Mouse (Mus musculus) neural tube, embryonic 10.5 days (tissue): Measurements from ENCODE around the gene Sepsecs.

Experiments
- DNase-seq: peaks from one replicate; pipeline ENCODE4 v3.0.0-alpha.2; 2017; ENCODE audit warnings: low spot score; ENCODE audit errors: extremely low spot score

Gene Sepsecs

GRCm38 (mm10) chr5:52643947-52644840 is 25.3 kb downstream of the Sepsecs start:
- no peak for DNase-seq

DNA sequence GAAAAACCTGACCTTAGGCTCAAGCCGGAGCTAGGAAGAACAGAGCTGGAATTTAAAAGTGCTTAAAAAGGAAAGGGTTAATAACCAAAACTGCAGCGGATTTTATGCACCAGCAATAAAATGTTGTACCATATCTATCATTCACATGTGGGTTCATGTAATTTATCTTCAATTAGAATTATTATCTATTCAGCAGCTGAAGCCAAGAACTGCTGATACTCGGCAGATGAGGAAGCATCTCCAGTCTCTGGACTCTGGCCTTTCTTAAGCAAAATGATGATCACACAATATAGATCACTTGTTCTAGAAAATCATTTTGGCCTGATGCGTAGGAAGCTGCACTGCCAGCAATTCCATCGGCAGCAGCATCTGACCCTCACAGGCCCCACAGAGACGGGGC is 27.8 kb downstream of the Sepsecs start:
- DNase-seq = no peak

- DNase-seq = no peak
These were observed 30.6 kb downstream of the Sepsecs start for GRCm38 (mm10) chr5:52638916-52639315.

DNA sequence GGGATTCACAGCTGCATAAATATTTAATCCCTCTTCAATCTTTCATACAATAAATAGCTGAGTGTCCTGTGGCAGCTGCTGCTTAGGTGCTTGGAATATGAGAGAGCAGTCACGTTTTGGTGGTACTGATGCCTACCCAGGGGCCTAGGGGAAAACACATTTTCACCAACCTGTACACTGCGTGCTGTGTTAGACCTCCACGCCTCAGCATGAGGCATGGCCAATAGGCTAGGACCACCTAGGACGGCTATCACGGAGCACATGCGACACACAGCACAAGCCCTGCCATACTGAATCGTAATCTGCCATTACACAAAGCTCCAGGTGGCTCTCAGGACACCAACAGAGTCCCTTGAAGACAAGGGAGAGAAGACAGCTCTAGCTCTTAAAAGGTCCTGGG is 31.5 kb downstream of the Sepsecs start:
- DNase-seq = no peak

DNA sequence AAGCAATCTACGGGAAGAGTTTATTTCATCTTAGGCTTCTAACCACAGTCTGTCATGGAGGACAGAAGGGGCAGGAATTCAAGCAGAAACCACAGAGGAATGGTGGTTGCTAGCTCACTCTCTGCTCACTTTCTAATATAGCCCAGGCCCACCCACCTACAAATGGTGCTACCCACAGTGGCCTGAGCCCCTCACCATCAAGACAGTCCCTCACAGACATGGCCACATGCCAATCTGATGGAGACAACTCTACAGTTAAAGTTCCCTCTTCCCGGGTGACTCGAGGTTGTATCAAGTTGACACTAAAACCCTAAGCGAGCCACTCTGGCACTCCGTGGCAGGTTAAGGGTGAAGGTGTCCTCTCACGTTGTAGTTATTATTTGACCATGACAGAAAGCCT is 32.6 kb downstream of the Sepsecs start:
- DNase-seq = no peak

DNA sequence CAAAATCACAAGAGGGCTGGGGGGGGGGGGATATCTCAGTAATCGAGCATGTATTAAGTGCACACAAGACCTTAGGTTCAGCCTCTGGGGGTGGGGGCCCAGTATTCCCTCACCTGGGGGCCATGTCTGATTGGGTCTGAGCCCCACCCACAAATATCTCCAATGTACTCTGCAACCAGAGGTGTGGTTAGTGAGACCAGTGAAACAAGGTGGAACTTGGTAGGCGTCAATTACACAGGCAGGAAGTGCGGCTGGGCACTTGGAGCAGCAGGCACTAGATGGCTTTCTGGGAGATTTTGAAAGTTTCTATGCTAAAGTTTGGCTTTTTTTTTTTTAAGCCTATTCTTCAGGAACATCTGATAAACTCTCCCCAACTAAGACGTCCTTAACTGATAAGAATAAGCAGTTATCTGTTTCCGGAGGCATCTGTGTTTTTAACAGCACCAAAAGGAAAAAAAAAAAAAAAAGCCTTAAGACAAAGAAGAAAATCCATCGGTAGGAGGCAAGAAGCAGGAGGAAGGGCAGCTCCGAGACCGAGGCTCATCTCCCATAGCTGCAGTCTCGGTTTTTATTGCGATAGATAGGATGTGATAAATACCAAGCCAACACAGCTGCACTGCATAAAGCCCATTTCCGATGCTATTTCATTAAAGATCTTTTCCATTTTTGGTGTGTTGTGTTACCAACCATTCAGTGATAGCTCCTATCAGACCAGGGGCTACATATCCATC is 33.3 kb downstream of the Sepsecs start:
- DNase-seq = no peak

DNA sequence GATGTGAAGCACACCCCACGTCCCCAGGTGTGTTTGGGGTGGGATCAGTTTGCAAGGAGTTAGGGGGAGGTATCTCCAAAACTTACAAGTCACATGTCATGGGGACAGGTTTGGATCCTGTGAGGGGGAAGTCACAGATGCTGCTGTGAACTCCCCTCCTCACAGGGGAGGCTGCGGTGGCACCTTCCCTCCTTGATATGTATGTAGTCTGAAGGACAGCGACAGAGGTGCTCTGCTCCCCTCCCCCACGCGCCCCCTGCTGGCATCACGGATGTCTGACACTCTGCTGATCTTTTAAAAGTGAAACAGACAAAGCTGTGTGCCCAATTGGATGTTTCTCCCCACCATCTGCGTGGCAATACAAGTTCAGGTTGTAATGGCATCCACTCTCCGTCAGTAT is 35.5 kb downstream of the Sepsecs start:
- peak; percentile 49 for DNase-seq

DNA sequence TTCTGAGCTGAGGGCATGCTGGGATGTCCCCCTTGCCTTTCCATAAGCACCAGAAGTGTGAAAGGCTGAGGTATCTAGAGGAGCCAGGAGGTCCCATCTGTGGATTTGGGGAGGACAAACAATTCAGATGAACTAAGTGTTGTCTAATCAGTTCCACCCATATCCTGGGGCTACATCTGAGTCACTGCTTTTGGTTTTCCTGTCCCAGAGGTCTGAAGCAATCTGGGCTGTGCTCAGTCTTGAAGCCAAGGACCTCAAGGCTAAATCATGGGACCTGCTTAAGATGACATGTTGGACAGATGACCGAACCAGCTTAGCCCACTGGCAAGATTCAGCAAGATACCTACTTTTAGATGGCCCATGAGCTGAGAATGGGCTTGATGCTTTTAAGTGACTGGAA is 39.0 kb downstream of the Sepsecs start:
- DNase-seq = no peak

DNA sequence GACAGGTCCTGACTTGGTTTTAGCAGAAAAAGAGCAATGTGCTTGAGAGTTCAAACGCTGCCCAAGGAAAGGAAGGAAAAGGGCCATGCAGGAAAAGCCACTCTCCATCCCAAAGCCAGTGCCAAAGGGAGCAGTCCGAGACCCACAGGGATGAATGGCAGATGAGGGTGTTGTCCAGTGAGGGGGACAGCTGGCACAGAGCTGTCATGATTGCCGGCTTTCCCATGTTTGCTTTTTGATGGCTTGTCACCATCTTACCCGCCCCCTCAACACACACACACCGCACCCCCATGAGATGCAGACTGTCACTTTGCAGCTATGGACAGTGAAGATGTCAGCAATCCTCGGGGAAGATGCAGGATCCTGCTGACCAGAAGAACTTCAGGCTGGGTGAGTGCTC is 40.3 kb downstream of the Sepsecs start:
- no peak for DNase-seq

- no peak for DNase-seq
These were observed 40.7 kb downstream of the Sepsecs start for GRCm38 (mm10) chr5:52628783-52629182.

DNA sequence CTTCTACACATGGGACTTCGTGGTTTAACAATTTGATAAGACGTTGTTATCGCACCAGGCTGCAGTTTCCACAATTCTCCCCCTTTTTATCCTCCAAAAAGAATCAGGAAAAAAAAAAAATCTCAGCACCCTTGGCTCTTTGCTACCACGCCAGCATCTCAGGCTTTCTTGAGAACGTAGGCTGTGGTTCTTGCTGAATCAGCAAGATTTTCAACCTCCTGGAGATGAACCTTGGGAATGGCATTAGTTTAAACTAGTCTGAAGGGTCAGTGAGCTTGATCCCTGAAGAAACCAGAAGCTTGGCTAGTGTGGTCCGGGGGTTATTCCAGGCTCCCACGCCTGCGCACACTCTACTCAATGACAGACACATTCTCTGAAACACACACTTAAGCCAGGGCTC is 41.8 kb downstream of the Sepsecs start:
- DNase-seq = no peak

GRCm38 (mm10) chr5:52626092-52626491 is 43.4 kb downstream of the Sepsecs start:
- no peak for DNase-seq

- no peak for DNase-seq
These were observed 44.6 kb downstream of the Sepsecs start for GRCm38 (mm10) chr5:52624956-52625355.

DNA sequence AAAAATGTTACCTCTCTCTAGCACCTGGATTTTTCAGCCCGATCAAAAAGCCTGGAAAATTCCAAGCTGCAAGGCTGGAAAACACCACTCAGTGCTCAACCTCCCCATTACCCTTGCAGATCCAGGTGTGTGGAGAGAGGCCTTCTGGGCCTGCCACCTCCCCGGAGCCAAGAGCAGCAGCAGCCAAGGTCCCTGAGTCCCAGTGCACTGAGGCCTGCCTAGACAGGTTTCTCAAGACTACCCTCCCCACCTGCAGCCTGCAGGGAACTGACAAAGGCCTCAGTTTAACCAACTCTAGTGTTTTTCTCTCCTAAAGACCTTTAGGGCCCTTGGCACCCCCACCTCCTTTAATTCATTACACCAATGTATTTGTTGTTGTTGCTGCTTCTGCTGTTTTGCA is 46.4 kb downstream of the Sepsecs start:
- no peak for DNase-seq

DNA sequence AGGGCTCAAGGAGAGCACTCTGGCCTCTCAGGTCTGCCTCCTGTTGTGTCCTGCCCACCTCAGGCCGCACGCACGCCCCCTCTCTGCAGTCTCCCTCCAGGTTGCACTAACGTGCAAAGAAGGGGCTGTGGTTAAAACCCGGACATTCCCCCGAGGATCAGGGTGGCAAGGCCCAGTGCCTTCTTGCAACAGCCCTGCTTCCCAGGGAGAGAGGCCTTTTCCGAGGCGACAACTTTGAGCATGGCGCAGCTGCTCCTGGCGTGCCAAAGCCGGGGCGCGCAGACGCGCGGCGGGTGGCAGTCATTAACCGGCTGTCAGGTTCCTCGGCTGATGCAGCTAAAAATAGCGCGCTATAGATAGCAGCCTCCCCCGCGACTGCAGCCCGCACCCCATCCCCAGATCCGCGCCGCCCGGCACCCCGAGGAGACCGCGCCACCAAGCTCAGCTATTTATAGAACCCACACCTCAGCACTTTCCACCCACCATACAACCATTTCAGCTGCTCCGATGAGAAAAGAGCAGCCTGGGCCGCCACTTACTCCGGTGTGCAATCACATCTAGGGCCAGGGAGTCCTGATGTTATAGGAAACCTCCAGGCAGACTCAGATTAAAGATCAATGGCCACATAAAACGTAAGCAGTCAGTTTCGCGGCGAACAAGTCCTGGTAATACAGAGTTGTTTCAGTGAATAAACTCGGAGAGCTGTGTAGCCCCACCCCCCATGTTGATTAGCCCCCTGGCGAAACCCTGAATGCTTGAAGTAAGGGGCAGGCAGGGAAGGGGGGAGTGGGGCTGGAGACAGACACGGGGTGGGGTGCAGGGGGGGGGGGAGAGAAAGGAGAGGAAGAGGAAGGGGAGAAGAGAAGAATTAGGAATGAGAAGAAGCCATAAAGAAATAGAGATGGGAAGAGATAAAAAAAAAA is 50.9 kb downstream of the Sepsecs start:
- peak; percentile 55 for DNase-seq

DNA sequence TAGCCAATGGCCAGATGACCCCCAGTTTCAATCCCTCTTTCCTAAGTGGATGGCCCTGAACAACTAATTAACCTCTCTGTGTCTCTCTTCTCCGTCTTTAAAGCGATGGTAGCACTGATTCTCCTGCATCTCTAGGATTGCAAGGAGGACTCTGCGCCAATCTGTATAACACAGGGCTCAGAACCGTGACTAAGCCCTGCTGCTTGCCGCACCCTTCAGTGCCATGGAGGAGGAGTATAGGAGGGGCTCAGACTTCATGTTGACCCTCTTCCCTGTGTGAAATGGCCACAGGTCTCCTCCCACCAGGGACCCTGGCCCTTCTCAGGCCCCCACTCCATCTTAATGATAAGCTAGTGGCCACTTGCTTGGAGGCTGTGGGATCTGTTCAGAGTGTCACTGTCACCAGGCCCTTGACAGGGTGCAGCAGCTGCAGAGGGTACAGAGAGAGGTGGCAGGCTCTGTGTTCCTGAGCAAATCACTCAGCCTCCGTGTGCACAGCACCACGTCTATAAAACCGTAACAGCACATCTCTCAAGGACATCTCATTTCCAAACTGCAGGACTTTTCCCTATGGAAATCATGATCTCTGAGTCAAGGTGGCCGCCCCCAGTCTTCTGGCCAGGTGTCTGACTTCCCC is 51.7 kb downstream of the Sepsecs start:
- no peak for DNase-seq

- peak; percentile 23 for DNase-seq
These were observed 53.0 kb downstream of the Sepsecs start for GRCm38 (mm10) chr5:52616549-52616948.

- DNase-seq = no peak
These were observed 54.1 kb downstream of the Sepsecs start for GRCm38 (mm10) chr5:52615421-52615820.

GRCm38 (mm10) chr5:52614686-52615085 is 54.8 kb downstream of the Sepsecs start:
- no peak for DNase-seq

DNA sequence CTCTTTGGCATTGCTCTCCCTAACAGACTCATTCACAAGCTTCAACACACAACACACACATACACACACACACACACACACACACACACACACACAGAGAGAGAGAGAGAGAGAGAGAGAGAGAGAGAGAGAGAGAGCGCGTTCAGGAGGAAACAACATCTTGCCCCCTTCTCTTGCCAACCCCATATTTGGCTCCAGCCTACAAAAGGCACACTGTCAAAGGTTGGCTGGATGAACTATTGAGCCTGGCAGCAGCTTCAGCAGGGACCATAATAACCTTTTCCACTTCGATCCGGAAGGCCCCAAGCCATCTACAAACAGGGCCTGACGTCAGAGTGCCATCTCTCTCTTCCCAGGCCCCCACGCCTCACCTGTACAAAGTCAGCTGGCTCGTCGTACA is 56.7 kb downstream of the Sepsecs start:
- no peak for DNase-seq

DNA sequence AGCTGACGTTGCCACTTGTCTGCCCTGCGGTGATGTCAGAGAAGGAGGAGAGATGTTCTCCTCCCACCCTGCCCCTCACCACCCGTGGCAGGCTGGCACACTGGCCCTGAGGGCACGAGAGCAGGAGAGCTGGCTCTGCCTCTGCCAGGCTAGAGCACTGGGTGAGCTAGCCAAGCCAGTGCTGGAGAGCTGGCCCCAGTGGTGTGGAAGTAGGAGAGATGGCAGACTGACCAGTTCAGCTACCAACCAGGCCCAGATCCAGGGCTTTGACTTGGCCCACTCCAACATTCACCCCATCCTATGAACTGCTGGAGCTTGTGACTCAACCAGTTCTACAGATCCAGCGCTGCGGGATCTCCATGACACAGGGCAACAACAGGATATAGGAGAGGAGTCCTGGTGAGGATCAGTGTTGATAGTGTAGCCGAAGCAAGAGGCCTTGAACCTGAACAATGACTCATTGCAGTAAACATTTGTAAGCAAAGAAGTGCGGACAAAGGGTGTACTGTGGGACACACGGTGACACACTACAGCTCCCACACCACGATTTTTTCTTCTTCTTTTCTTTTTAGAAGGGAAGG is 58.1 kb downstream of the Sepsecs start:
- no peak for DNase-seq
